Mouse (Mus musculus) hindbrain, embryonic 10.5 days (tissue): ENCODE data around the gene Gtsf2. TPM values are rescaled to one million over a fixed set of nuclear protein-coding genes. Genes with fewer than 3 reads are reported as not detected.

Source experiments
- DNase-seq: peaks from one replicate; pipeline ENCODE4 v3.0.0-alpha.2; 2017; ENCODE audit warnings: low spot score
- H3K27ac ChIP-seq: fragments of 300-500 bp; sonication (generic); 2 replicates; pipeline ENCODE4 v1.5.1; 2016; ENCODE audit warnings: mild to moderate bottlenecking, moderate library complexity
- H3K27me3 ChIP-seq: fragments of 300-500 bp; sonication (generic); 2 replicates; pipeline ENCODE4 v1.6.1; 2016; ENCODE audit warnings: mild to moderate bottlenecking; ENCODE audit not compliant: poor library complexity, insufficient read depth, severe bottlenecking
- H3K36me3 ChIP-seq: fragments of 300-500 bp; sonication (generic); 2 replicates; pipeline ENCODE4 v1.6.1; 2016; ENCODE audit warnings: mild to moderate bottlenecking, moderate library complexity
- H3K4me1 ChIP-seq: fragments of 300-500 bp; sonication (generic); replicated peaks from 2 replicates; pipeline ENCODE4 v1.6.1; 2016; ENCODE audit warnings: mild to moderate bottlenecking
- H3K4me3 ChIP-seq: fragments of 300-500 bp; sonication (generic); 2 replicates; pipeline ENCODE4 v1.5.1; 2016; ENCODE audit warnings: mild to moderate bottlenecking, moderate library complexity
- H3K9me3 ChIP-seq: fragments of 300-500 bp; sonication (generic); 2 replicates; pipeline ENCODE4 v1.6.1; 2016; ENCODE audit warnings: mild to moderate bottlenecking, moderate library complexity
- WGBS: fragments of 180-500 bp; shearing (Covaris S2); methylation state at CpG from one replicate; pipeline ENCODE4 v1.1.7; 2016; 5-methylcytosine and 5-hydroxymethylcytosine counted together
- polyA plus RNA-seq: library from polyadenylated mRNA; unstranded; fragments of >200 nt; fragmentation: Nextera tagmentation; extraction: Ambion mirVana; gene quantifications from 2 replicates; pipeline ENCODE4 v1.2.1, GENCODE M21; 2016

Gene Gtsf2
- polyA plus RNA-seq = not detected in 2 replicates

DNA sequence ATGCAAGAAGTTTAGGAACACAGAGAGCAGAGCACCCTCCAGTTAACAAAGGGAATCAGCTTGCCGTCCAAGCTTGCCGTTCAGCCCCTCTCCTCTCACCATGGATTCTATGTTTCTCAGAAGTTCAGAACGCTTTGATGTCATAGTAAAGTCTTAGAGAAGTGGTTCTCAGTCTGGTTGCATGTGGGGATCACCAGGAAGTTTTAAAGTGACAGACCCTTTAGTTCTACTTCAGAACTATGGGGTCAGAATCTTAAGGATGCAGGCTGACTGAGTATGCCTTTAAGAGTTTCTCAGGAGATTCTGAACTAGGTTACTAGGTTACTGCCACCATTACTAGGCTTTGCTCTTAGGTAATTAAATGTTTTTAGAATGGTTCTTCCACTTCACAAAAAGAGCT, at the start of gene Gtsf2:
Gtsf2 (minus strand) TSS at position 101 of the 400 bp plus-strand sequence.
- Histone ChIP-seq H3K4me1 (no peaks in the 10 kb centered on the region), H3K4me3 (no peak within 1 kb of the TSS), H3K36me3 (no peaks in the 10 kb centered on the region), H3K27ac (no peak within 1 kb of the TSS), H3K27me3 (no peaks in the 10 kb centered on the region), H3K9me3 (no peaks in the 10 kb centered on the region)
- DNase-seq = no peak
- 24% methylated on average over 3 of the region's 3 CpGs for WGBS

DNA sequence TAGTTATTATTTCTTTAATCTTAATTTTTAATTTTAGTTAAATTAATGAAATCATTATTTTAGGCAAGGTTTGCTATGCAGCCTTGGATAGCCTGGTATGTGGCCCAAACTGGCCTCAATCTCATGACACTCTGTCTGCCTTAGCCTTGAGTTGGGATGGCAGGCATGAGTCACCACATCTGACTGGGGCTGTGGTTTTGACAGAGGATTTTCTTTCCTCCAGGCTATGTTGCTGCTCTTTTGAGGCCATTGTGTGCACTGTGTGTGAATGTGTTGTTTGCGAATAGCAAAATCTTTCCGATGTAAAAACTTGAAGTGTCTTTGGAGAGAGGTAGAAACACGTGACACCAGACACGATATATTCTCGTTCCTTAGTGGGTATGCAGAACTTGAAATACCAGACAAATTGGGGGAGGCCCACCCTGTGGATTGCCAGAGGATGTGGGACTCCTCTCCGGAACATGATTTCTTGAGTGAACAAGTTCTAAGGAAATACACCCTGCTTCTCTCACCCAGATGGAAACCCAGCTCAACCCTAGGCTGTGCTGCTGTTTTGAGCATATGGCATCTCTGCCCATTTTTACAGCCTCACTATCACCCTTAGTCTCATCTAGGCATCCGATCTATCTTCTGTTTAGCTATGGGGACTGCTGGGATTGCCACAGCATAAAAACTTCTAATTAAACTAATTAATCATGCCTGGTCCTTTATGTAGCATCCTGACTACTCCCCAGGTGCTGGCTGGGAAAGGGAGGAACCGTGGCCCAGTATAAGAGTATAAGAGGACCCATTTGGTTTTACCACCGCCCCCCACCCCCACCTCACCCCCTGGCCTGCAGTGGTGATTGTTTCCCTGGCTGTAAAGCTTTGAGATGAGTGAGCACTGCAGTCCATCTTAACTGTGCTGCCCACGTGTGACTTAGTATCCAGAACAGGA, 48.2 kb upstream of the Gtsf2 start:
- Histone ChIP-seq H3K27ac (no peak overlapping the region), H3K4me1 (peaks cover 28% of the 10 kb centered on the region), H3K27me3 (peaks cover 20% of the 10 kb centered on the region), H3K9me3 (no peaks in the 10 kb centered on the region), H3K4me3 (no peak overlapping the region), H3K36me3 (no peaks in the 10 kb centered on the region)
- DNase-seq = no peak
- 78% methylated on average over 10 of the region's 10 CpGs for WGBS

DNA sequence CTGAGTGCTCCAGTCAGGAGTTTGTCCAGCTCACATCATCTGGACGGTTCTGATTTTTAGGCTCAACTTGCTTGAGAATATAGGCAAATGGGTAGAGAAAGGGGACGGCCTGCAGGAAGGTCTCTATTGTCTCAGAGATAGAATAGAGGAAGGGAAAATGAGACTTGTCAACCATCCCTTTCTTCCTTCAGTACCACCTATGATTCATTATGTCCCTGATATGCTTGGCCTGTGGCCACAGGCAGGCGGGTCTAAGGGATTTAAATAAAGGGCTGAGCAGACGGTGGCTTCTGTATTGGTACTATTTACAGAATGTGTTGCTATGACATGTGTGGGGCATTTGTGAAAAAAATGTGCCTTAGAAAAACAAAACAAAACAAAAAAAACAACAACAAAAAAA, 40.1 kb upstream of the Gtsf2 start:
- WGBS = 64% methylated on average over 4 of the region's 4 CpGs
- Histone ChIP-seq H3K4me3 (no peak overlapping the region), H3K27ac (no peak overlapping the region), H3K4me1 (peaks cover 15% of the 10 kb centered on the region), H3K27me3 (no peaks in the 10 kb centered on the region), H3K9me3 (no peaks in the 10 kb centered on the region), H3K36me3 (no peaks in the 10 kb centered on the region)
- no peak for DNase-seq

DNA sequence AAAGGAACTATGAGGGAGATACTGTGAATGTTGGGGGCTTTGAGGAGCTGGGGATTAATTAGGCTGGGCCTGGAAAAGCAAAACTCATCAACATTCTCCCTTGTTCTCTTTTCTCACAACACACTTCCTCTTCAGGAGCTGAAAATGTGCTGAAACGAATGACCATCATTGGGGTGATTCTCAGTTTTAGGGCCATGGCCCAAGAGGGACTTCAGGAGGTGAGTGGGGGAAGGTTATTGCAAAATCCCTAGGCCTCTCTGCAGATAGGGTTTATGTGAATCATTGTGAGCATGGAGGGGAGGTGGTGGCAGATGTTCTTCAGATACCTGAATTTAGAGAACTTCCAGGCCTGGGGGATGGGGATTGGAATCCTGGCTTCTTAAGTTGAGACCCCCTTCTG, 38.4 kb upstream of the Gtsf2 start:
- Histone ChIP-seq H3K36me3 (no peaks in the 10 kb centered on the region), H3K4me1 (peaks cover 11% of the 10 kb centered on the region), H3K4me3 (no peak overlapping the region), H3K9me3 (no peaks in the 10 kb centered on the region), H3K27ac (no peak overlapping the region), H3K27me3 (no peaks in the 10 kb centered on the region)
- 74% methylated on average over 1 of the region's 1 CpGs for WGBS
- DNase-seq = no peak

DNA sequence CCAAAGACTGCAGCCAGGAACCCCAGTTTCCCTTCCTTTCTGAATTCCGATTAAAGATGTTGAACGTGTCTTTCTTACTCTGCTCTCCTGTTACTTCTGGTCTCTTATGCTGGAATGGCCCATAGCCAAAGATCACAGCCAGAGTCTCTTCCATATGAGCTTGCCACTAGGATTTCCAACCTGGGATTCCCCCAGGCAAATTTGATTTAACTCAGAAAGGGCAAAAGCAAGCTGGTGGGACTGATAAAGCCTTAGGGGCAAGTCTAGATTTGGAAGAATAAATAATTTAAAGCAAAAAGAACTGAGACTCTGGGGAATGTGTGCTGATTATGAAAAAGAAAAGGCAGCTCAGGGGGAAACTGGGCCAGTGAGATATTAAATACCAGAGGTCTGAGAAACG, 36.8 kb upstream of the Gtsf2 start:
- no peak for DNase-seq
- WGBS = 61% methylated on average over 3 of the region's 3 CpGs
- no peaks in the 10 kb centered on the region for H3K9me3 ChIP-seq
- H3K4me1 ChIP-seq = peaks cover 11% of the 10 kb centered on the region
- H3K27me3 ChIP-seq = no peaks in the 10 kb centered on the region
- no peaks in the 10 kb centered on the region for H3K36me3 ChIP-seq
- H3K27ac ChIP-seq = no peak overlapping the region
- no peak overlapping the region for H3K4me3 ChIP-seq

DNA sequence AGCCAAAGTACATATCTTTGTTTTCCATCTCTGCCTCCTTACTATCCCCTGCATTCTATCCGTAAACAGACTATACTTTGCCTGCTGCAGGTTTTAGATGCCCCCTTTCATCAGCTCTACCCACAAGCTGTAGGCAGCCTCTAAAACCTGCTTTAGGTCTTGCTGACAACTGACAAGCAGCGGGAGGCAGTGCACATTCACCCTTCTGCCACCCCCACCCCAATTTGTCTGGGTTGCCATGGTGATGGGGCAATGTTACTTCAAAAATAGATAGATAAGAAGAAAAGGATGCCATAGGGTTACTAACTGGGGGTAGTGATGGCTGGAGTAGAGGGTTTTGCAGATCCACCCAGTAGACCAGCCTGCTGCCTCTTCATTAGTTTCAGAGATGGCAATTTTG, 36.2 kb upstream of the Gtsf2 start:
- 47% methylated on average over 2 of the region's 2 CpGs for WGBS
- H3K36me3 ChIP-seq = no peaks in the 10 kb centered on the region
- peaks cover 11% of the 10 kb centered on the region for H3K4me1 ChIP-seq
- H3K27me3 ChIP-seq = no peaks in the 10 kb centered on the region
- peak overlapping the region; percentile 29; the same call in 1 of the 2 replicates for H3K27ac ChIP-seq
- no peak overlapping the region for H3K4me3 ChIP-seq
- no peaks in the 10 kb centered on the region for H3K9me3 ChIP-seq
- no peak for DNase-seq

DNA sequence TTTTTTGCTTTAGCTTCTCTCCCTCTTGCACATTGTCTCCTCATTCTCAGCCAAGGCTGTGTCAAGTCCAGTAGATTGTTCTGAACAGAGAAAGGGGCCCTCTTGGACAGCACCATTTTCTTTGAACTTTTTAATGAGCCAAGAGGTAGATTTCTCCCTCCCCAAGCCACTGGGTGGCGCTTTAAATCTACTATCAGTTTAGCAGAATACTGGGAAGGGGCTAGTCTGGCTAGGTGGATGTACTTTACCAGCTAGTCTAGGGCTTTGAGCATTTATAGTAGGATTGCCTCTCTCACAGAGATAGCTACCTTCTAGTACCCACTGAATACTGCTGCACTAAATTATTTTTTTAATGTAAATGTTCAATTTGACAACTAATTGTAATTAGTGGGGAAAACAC, 34.2 kb upstream of the Gtsf2 start:
- peak; percentile 54 for DNase-seq
- H3K9me3 ChIP-seq = no peaks in the 10 kb centered on the region
- H3K27me3 ChIP-seq = no peaks in the 10 kb centered on the region
- no peak overlapping the region for H3K4me3 ChIP-seq
- peak overlapping the region; percentile 40; the same call in 1 of the 2 replicates for H3K27ac ChIP-seq
- 0% methylated on average over 1 of the region's 1 CpGs for WGBS
- peaks cover 18% of the 10 kb centered on the region for H3K4me1 ChIP-seq
- no peaks in the 10 kb centered on the region for H3K36me3 ChIP-seq

DNA sequence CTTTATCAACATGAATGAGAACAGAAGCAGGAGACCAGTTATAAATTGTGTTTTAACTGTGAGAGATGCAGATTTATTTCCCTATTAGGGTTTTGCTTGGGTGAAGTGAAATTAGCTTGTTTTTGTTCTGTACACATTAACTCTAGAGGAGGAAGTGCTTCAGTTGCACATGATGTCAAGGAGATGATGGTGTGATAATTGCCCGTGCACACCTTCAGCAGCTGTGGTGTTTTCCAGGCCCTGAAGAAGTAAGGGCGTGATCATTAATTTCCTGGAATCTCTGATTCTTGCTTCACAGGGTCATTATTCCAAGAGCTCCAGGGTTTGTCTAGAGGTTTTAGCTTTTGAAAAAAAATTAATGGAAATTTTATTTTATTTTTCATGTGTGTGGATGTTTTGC, 31.9 kb upstream of the Gtsf2 start:
- WGBS = 86% methylated on average over 2 of the region's 2 CpGs

DNA sequence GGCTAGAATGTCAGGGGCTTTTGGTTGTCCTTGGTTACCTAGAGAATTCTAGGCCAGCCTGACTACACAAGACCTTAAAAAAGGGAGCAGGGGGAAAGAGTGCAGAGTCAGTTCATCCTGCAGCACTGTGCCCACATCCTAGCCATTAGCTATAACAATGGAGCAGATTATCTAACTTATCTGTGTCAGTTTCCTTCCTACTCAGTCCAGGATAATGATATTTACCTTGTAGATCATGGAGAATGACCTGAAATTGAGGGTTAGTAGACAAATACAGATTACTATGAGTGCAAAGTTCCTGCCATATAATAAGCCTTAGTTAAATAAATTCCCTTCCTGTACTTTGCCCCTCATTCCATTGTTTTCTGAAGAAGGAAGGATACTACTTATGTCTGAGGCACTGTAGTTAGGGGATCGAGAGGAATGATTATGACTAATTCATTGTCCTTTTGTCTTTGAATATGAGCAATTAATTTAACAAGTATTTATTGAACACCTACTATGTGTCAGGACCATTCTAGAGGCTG, 30.9 kb upstream of the Gtsf2 start:
- H3K4me3 ChIP-seq = no peak overlapping the region
- H3K36me3 ChIP-seq = no peaks in the 10 kb centered on the region
- H3K9me3 ChIP-seq = no peaks in the 10 kb centered on the region
- no peak for DNase-seq
- peaks cover 12% of the 10 kb centered on the region for H3K4me1 ChIP-seq
- no peak overlapping the region for H3K27ac ChIP-seq
- no peaks in the 10 kb centered on the region for H3K27me3 ChIP-seq
- WGBS = 80% methylated on average over 1 of the region's 1 CpGs

More for the DNA sequence above, 31.9 kb upstream of the Gtsf2 start:
- Histone ChIP-seq H3K36me3 (no peaks in the 10 kb centered on the region), H3K4me3 (no peak overlapping the region), H3K27me3 (no peaks in the 10 kb centered on the region), H3K9me3 (no peaks in the 10 kb centered on the region), H3K4me1 (peaks cover 18% of the 10 kb centered on the region), H3K27ac (no peak overlapping the region)
- no peak for DNase-seq

DNA sequence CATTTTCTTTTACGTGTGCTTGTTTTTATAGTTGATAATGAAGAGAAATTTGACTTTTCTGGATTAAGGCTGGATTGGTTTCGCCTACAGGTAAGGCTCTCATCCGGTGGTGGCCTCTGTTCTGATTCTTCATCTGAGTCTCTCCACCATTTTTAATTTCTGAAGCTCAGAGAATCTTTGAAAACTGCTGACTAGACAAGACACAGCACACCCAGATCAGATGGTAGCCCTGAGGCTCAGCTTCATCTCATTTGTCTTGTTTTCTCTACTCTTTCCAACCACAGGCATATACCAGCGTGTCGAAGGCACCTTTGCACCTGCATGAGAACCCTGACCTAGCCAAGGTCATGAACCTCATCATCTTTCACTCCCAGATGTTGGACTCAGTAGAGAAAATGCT, 25.5 kb upstream of the Gtsf2 start:
- WGBS = 88% methylated on average over 5 of the region's 5 CpGs

DNA sequence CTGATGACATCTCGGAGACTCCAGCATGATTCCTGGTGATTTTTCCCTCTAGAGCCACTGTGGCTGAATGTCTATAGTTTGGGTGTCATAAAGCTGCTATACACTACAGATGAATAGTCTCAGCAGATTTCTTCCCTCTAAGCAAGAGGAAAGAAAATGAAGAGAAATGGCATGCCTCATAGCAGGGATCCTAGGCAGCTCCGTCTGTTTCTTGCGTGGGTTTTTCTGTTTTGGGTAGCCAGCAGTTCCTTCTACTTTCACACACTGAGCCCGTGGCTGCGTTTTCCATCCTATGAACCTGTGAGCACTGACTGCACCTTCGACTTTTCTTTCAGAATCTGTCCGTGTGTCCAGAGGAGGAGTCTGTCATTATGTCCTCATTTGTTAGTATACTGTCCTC, 24.9 kb upstream of the Gtsf2 start:
- 88% methylated on average over 7 of the region's 7 CpGs for WGBS
- H3K27ac ChIP-seq = no peak overlapping the region
- no peak overlapping the region for H3K4me3 ChIP-seq
- no peak for DNase-seq
- no peaks in the 10 kb centered on the region for H3K9me3 ChIP-seq
- no peaks in the 10 kb centered on the region for H3K4me1 ChIP-seq
- H3K36me3 ChIP-seq = no peaks in the 10 kb centered on the region
- no peaks in the 10 kb centered on the region for H3K27me3 ChIP-seq

More for the DNA sequence above, 25.5 kb upstream of the Gtsf2 start:
- Histone ChIP-seq H3K27me3 (no peaks in the 10 kb centered on the region), H3K9me3 (no peaks in the 10 kb centered on the region), H3K36me3 (no peaks in the 10 kb centered on the region), H3K4me3 (no peak overlapping the region), H3K27ac (no peak overlapping the region), H3K4me1 (peaks cover 3% of the 10 kb centered on the region; the same call in 1 of the 2 replicates)
- no peak for DNase-seq

DNA sequence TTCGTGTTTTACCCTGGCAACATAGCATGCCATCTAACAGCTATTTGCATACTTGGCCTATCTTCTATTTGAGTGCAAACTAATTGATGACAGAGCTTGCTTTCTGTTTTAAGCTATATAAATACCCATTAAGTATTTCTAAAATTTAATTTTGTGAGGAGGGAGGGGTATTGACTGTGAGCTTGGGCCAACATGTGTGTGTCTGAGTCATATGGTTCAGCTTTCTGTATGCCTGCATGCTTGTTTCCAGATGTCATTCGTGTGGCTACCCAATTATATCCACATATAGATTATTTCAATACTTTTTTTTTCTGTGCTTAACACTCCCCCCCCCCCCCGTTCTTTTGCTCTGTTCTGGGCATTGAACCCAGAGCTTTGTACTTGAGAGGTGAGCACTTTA, 24.0 kb upstream of the Gtsf2 start:
- Histone ChIP-seq H3K27me3 (no peaks in the 10 kb centered on the region), H3K4me3 (no peak overlapping the region), H3K9me3 (no peaks in the 10 kb centered on the region), H3K27ac (no peak overlapping the region), H3K4me1 (no peaks in the 10 kb centered on the region), H3K36me3 (no peaks in the 10 kb centered on the region)
- no peak for DNase-seq
- 83% methylated on average over 3 of the region's 3 CpGs for WGBS

DNA sequence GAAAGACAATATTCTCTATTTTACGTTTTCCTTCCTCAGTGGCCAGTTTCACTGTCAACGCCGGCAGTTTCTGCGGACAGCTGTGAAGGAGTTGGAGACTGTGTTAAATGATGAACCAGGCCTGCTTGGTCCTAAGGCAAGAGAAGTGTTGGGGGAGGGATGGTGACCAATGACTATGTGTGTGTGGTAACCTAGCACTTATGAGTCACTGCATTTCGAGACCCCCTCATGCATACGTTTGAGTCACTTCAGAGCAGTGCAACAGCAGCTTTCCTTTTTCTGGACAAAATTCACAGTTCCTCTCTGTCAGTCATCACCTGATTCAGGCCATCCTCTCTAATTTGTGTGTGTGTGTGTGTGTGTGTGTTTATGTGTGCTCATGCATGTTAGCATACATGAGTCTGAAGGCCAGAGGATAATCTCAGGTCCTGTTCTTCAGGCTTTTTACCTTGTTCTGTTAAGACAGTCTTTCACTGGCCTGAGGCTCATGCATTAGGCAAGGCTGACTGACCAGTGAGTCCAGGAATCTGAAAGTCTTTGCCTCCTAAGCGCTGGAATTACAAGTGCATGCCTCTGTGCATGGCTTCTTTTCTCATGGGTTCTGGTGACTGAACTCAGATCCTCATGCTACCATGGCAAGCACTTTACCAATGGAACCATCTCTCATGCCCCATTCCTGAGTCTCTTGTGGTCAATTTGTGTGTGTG, 23.4 kb upstream of the Gtsf2 start:
- H3K27ac ChIP-seq = no peak overlapping the region
- 87% methylated on average over 7 of the region's 7 CpGs for WGBS
- no peaks in the 10 kb centered on the region for H3K27me3 ChIP-seq
- H3K4me1 ChIP-seq = no peaks in the 10 kb centered on the region
- no peak for DNase-seq
- no peak overlapping the region for H3K4me3 ChIP-seq
- H3K9me3 ChIP-seq = no peaks in the 10 kb centered on the region
- H3K36me3 ChIP-seq = no peaks in the 10 kb centered on the region
